Mouse (Mus musculus) layer of hippocampus, adult 2 months (tissue): ENCODE measurements at regions not wholly inside any gene's neighbourhood (a gene's known extent, or its start where the extent isn't known, plus 50 kb on each side); places are given as distances from the start of the nearest gene placed in this dataset.
"Not testable (repeated sequence)": the region's sequence is repeated elsewhere in the genome, so short reads cannot be mapped to it uniquely, and the experiment has no call there.

Experiments
- DNase-seq, 2 experiments: peaks; one replicate each; pipeline ENCODE4 v3.0.0; 2022; ENCODE audit warnings: low spot score in 2 of 2
- H3K27ac ChIP-seq: fragments of 200-600 bp; 2 replicates; pipeline ENCODE4 v1.8.1; 2022
- H3K4me3 ChIP-seq: fragments of 200-600 bp; 2 replicates; pipeline ENCODE4 v1.8.1; 2022; ENCODE audit warnings: mild to moderate bottlenecking
- CTCF ChIP-seq: fragments of 200-600 bp; conservative IDR thresholded peaks from 2 replicates; pipeline ENCODE4 v1.8.1; 2022; ENCODE audit warnings: antibody characterized with exemption, mild to moderate bottlenecking, moderate library complexity

GRCm38 (mm10) chr10:57047719-57048118 is 438.5 kb upstream of the Hsf2 start:
- Histone ChIP-seq H3K4me3 (no peak overlapping the region), H3K27ac (no peak overlapping the region)
- DNase-seq = no peak
- TF ChIP-seq CTCF = no peak

DNA sequence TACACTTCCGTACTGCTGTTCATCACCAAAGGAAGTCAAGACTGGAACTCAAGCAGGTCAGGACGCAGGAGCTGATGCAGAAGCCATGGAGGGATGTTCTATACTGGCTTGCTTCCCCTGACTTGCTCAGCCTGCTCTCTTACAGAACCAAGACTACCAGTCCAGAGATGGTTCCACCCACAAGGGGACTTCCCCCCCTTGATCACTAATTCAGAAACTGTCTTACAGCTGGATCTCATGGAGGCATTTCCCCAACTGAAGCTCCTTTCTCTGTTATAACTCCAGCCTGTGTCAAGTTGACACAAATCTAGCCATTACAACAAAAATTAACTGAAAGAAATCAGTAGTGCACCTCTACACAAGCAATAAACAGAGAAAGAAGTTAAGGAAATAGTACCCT is 432.8 kb upstream of the Hsf2 start:
- not testable (repeated sequence) for DNase-seq

GRCm38 (mm10) chr10:57090131-57090530 is 396.1 kb upstream of the Hsf2 start:
- H3K4me3 ChIP-seq = no peak overlapping the region
- TF ChIP-seq CTCF = no peak
- DNase-seq = no peak
- H3K27ac ChIP-seq = no peak overlapping the region

More for the DNA sequence above, 432.8 kb upstream of the Hsf2 start:
- not testable (repeated sequence) for H3K4me3 ChIP-seq, H3K27ac ChIP-seq

GRCm38 (mm10) chr10:57095920-57096319 is 390.3 kb upstream of the Hsf2 start:
- no peak for TF ChIP-seq CTCF
- no peak for DNase-seq
- no peak overlapping the region for H3K27ac ChIP-seq
- H3K4me3 ChIP-seq = no peak overlapping the region

- H3K27ac ChIP-seq = no peak overlapping the region
- no peak overlapping the region for H3K4me3 ChIP-seq
- no peak for TF ChIP-seq CTCF
- no peak for DNase-seq
Observed at GRCm38 (mm10) chr10:57113359-57113758, 372.8 kb upstream of the Hsf2 start.

GRCm38 (mm10) chr10:57114696-57115271 is 371.4 kb upstream of the Hsf2 start:
- Histone ChIP-seq H3K27ac (no peak overlapping the region), H3K4me3 (no peak overlapping the region)
- no peak for DNase-seq
- TF ChIP-seq CTCF = no peak

DNA sequence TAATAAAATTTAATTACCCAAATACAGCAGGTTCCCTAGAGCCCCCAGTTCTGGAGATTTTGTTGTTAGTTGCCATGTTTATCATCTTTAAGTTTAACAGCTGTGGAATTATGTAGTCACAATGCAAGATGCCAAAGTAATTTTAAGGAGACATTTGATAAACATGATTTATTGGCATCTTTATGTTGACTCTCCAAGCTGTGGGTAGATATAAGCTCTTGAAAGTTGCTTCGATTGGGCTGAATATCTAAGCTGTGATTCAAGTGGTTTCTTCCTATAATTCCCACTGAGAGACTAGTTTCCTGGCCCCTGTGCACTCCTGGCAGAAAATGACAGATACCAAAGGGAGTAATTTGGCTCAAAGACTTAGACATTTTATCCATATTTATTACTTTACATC is 364.7 kb upstream of the Hsf2 start:
- DNase-seq = no peak
- no peak for TF ChIP-seq CTCF
- Histone ChIP-seq H3K4me3 (no peak overlapping the region), H3K27ac (no peak overlapping the region)

DNA sequence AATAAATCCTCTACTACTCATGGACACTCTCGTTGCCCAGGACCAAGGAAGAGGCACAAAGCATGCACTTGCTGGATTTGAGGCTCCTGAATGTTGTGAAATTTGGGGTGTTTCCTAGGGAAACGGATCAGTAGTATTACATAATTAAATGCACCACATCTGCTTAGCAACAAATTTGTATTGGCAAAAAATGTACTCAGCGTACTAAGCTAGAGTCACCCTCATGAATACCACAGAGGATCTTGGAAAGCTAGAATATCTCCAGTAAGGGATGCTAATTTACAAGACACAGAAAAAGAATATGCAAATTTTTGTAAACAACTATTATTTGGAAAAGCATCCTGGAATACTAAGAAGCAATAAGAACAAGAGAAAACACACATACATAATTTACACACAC is 359.0 kb upstream of the Hsf2 start:
- Histone ChIP-seq H3K27ac (peak overlapping the region; percentile 74), H3K4me3 (no peak overlapping the region)
- DNase-seq = peak in 1 of 2 experiments; percentile 50
- TF ChIP-seq CTCF = no peak

DNA sequence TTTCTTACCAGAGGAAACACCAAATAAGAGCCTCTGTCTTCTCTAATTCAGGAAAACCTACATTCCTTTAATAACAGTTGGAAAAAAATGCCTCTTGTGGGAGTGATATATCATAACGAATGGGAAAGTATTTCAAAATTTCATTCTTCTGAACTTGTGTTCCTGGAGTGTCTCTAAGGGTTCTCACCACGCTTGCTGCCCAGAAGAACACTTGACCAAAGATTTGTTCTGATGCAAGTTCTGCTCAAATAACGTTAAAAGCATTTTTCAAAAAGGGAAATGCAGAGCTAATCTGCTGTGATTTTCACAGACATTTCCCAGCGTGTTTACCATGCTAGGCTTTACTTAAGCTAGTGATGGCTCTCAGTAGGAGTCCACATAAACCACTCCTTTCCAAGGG is 329.8 kb upstream of the Hsf2 start:
- no peak overlapping the region for H3K27ac ChIP-seq
- DNase-seq = no peak
- no peak for TF ChIP-seq CTCF
- H3K4me3 ChIP-seq = no peak overlapping the region

GRCm38 (mm10) chr10:57156912-57157311 is 329.3 kb upstream of the Hsf2 start:
- Histone ChIP-seq H3K4me3 (no peak overlapping the region), H3K27ac (no peak overlapping the region)
- no peak for TF ChIP-seq CTCF
- DNase-seq = no peak

DNA sequence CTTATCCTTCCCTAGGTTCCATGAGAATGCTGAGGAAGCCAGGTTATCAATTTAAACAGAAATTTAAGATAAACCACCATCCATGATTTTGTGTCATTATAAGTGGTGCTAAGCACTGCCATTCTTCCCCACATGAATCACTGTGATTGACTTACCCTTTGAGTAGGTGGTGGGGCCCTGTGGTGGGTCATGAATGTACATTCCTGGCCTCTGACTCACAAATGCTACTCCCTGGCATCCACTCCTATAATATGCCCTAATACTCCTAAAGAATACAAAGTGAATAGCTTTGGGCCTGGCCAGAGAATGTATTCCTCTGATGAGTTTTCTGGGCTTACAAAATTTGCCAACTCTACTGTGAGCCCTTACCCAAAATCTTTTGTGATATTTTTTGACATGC is 325.6 kb upstream of the Hsf2 start:
- no peak for TF ChIP-seq CTCF
- no peak for DNase-seq
- Histone ChIP-seq H3K4me3 (no peak overlapping the region), H3K27ac (no peak overlapping the region)

DNA sequence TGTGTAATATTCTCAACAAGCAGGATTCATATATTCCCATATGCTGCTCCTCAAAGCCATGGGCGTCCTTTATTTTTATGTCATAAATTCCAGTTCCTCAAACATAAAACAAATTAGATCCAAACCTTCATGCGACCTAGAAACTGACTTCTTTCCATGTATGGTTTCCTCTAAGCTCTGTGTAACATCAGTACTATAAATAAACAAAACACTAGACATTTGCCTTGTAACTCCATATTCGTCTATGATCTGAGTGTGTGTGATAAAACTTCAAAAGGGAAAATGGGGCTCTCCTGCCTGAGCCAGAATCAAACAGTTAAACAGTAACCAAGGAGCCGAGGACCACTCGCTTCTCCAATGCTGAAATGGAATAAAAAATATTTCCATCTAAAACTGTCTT is 322.8 kb upstream of the Hsf2 start:
- Histone ChIP-seq H3K27ac (no peak overlapping the region), H3K4me3 (no peak overlapping the region)
- DNase-seq = no peak
- no peak for TF ChIP-seq CTCF

- peak; percentile 47 to 69 for DNase-seq
- TF ChIP-seq CTCF = peak; percentile 85
- Histone ChIP-seq H3K27ac (no peak overlapping the region), H3K4me3 (no peak overlapping the region)
Observed at GRCm38 (mm10) chr10:57183560-57183959, 302.6 kb upstream of the Hsf2 start.

GRCm38 (mm10) chr10:57210701-57211100 is 275.5 kb upstream of the Hsf2 start:
- no peak for TF ChIP-seq CTCF
- no peak for DNase-seq
- Histone ChIP-seq H3K4me3 (no peak overlapping the region), H3K27ac (no peak overlapping the region)

DNA sequence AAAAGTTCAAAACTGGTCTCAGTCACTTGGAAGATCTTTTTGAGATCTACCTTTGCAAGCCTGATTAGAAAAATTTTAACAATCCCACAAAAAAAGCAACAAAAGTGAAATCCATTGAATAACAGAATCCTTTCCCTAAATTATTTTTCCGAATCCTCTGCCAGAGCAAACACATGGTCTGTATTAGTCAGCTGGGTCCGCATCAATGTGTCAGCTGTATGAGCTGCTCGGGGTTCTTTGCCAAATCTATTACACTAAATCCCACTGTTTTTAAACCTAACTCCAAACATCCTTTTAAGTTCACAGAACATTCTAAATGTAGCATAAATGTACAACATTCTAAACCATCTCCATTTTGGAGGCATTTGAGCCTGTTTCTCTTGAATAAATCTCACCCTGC is 255.1 kb upstream of the Hsf2 start:
- peak; percentile 15 to 55 for DNase-seq
- no peak overlapping the region for H3K27ac ChIP-seq
- TF ChIP-seq CTCF = no peak
- no peak overlapping the region for H3K4me3 ChIP-seq
